Mouse (Mus musculus): ENCODE measurements at regions not wholly inside any gene's neighbourhood (a gene's known extent, or its start where the extent isn't known, plus 50 kb on each side); places are given as distances from the start of the nearest gene placed in this dataset.

- TF ChIP-seq CTCF (IDR thresholded peaks at IDR 0.05; ENCODE audit: control insufficient read depth, insufficient read depth, insufficient replicate concordance, low read depth, low read length) (no peak), POLR2A (IDR thresholded peaks at IDR 0.05; ENCODE audit: control insufficient read depth, low read depth, low read length) (no peak)
These were observed 111.7 kb downstream of the Gm9817 start for GRCm38 (mm10) chr13:45190151-45190550.

Measured in testis, adult 2 months (tissue).